Mouse (Mus musculus) erythroblast, embryonic 14.5 days (primary cell): ENCODE results near the gene Klhdc3. TPM values are rescaled to one million over a fixed set of nuclear protein-coding genes. Genes with fewer than 3 reads are reported as not detected.

Source experiments
- H3K27me3 ChIP-seq: 2 replicates; pipeline ENCODE4 v1.6.1; 2012; ENCODE audit warnings: inconsistent platforms; ENCODE audit not compliant: control insufficient read depth
- H3K36me3 ChIP-seq: 2 replicates; pipeline ENCODE4 v1.6.1; 2012; ENCODE audit warnings: mild to moderate bottlenecking, inconsistent platforms; ENCODE audit not compliant: control insufficient read depth
- H3K4me1 ChIP-seq: 2 replicates; pipeline ENCODE4 v1.6.1; 2012; ENCODE audit warnings: inconsistent platforms; ENCODE audit not compliant: control insufficient read depth
- H3K4me3 ChIP-seq: replicated peaks from 2 replicates; pipeline ENCODE3; 2012; ENCODE audit warnings: moderate library complexity, mild to moderate bottlenecking, inconsistent platforms
- H3K9me3 ChIP-seq: 2 replicates; pipeline ENCODE4 v1.6.1; 2012; ENCODE audit warnings: low read length, inconsistent platforms, mixed read lengths; ENCODE audit not compliant: control insufficient read depth
- GATA1 ChIP-seq: IDR thresholded peaks from 2 replicates; pipeline ENCODE4 v1.6.1; 2012; ENCODE audit warnings: low read length, inconsistent platforms, mixed read lengths
- TAL1 ChIP-seq: IDR thresholded peaks from 3 replicates; pipeline ENCODE4 v1.6.1; 2012; ENCODE audit warnings: low read length, inconsistent platforms, mixed read lengths
- polyA plus RNA-seq: library from polyadenylated mRNA; stranded (reverse); fragments of >175 nt; gene quantifications from 2 replicates; pipeline ENCODE4 v1.2.3, GENCODE M21; 2012

Klhdc3 gene
- polyA plus RNA-seq, 1 experiment = 23.8 TPM

- H3K27me3 ChIP-seq = peaks cover 4% of the 10 kb centered on the region; the same call in 1 of the 2 replicates
- H3K4me3 ChIP-seq = peak overlapping the region; percentile 92
- H3K36me3 ChIP-seq = peaks cover 19% of the 10 kb centered on the region
- peaks cover 61% of the 10 kb centered on the region for H3K4me1 ChIP-seq
- H3K9me3 ChIP-seq = peaks cover 2% of the 10 kb centered on the region; the same call in 1 of the 2 replicates
- no peak for TF ChIP-seq TAL1
- TF ChIP-seq GATA1 = no peak
Observed at GRCm38 (mm10) chr17:46703971-46704886, 23.5 kb upstream of the Klhdc3 start.

- Histone ChIP-seq H3K4me3 (no peak overlapping the region), H3K36me3 (peaks cover 34% of the 10 kb centered on the region), H3K27me3 (peaks cover 4% of the 10 kb centered on the region; the same call in 1 of the 2 replicates), H3K4me1 (peaks cover 68% of the 10 kb centered on the region), H3K9me3 (no peaks in the 10 kb centered on the region)
- TF ChIP-seq GATA1 (no peak), TAL1 (no peak)
Observed at GRCm38 (mm10) chr17:46702506-46702905, 21.8 kb upstream of the Klhdc3 start.

- TF ChIP-seq TAL1 (no peak), GATA1 (no peak)
Observed at GRCm38 (mm10) chr17:46702100-46702499, 21.4 kb upstream of the Klhdc3 start.

GRCm38 (mm10) chr17:46701489-46701888 lies 20.8 kb upstream of the Klhdc3 start:
- H3K4me1 ChIP-seq = peaks cover 66% of the 10 kb centered on the region
- peaks cover 34% of the 10 kb centered on the region for H3K36me3 ChIP-seq
- no peak for TF ChIP-seq TAL1
- TF ChIP-seq GATA1 = no peak

More at GRCm38 (mm10) chr17:46702100-46702499, 21.4 kb upstream of the Klhdc3 start:
- peaks cover 68% of the 10 kb centered on the region for H3K4me1 ChIP-seq
- no peaks in the 10 kb centered on the region for H3K9me3 ChIP-seq
- H3K36me3 ChIP-seq = peaks cover 34% of the 10 kb centered on the region
- H3K4me3 ChIP-seq = no peak overlapping the region
- H3K27me3 ChIP-seq = peaks cover 4% of the 10 kb centered on the region; the same call in 1 of the 2 replicates

GRCm38 (mm10) chr17:46699912-46700311 lies 19.2 kb upstream of the Klhdc3 start:
- peaks cover 53% of the 10 kb centered on the region for H3K4me1 ChIP-seq
- H3K27me3 ChIP-seq = no peaks in the 10 kb centered on the region
- TF ChIP-seq GATA1 = no peak
- no peaks in the 10 kb centered on the region for H3K9me3 ChIP-seq
- peaks cover 39% of the 10 kb centered on the region for H3K36me3 ChIP-seq
- H3K4me3 ChIP-seq = no peak overlapping the region

More at GRCm38 (mm10) chr17:46701489-46701888, 20.8 kb upstream of the Klhdc3 start:
- Histone ChIP-seq H3K4me3 (no peak overlapping the region), H3K9me3 (no peaks in the 10 kb centered on the region), H3K27me3 (no peaks in the 10 kb centered on the region)

GRCm38 (mm10) chr17:46699245-46699644 lies 18.5 kb upstream of the Klhdc3 start:
- Histone ChIP-seq H3K36me3 (peaks cover 39% of the 10 kb centered on the region), H3K4me3 (no peak overlapping the region)

GRCm38 (mm10) chr17:46698515-46698914 lies 17.8 kb upstream of the Klhdc3 start:
- Histone ChIP-seq H3K4me3 (no peak overlapping the region), H3K27me3 (no peaks in the 10 kb centered on the region), H3K36me3 (peaks cover 42% of the 10 kb centered on the region), H3K4me1 (peaks cover 42% of the 10 kb centered on the region), H3K9me3 (no peaks in the 10 kb centered on the region)
- no peak for TF ChIP-seq GATA1
- TF ChIP-seq TAL1 = no peak

More at GRCm38 (mm10) chr17:46699245-46699644, 18.5 kb upstream of the Klhdc3 start:
- no peak for TF ChIP-seq GATA1
- no peak for TF ChIP-seq TAL1
- no peaks in the 10 kb centered on the region for H3K27me3 ChIP-seq
- peaks cover 49% of the 10 kb centered on the region for H3K4me1 ChIP-seq
- H3K9me3 ChIP-seq = no peaks in the 10 kb centered on the region

- no peaks in the 10 kb centered on the region for H3K27me3 ChIP-seq
- H3K9me3 ChIP-seq = no peaks in the 10 kb centered on the region
- H3K4me1 ChIP-seq = peaks cover 26% of the 10 kb centered on the region
- H3K36me3 ChIP-seq = peaks cover 41% of the 10 kb centered on the region
- H3K4me3 ChIP-seq = no peak overlapping the region
- TF ChIP-seq TAL1 (no peak), GATA1 (no peak)
Observed at GRCm38 (mm10) chr17:46694517-46695063, 13.9 kb upstream of the Klhdc3 start.

GRCm38 (mm10) chr17:46691390-46691789 lies 10.7 kb upstream of the Klhdc3 start:
- Histone ChIP-seq H3K4me3 (no peak overlapping the region), H3K9me3 (no peaks in the 10 kb centered on the region), H3K4me1 (peaks cover 16% of the 10 kb centered on the region), H3K27me3 (no peaks in the 10 kb centered on the region), H3K36me3 (peaks cover 42% of the 10 kb centered on the region)
- TF ChIP-seq TAL1 (no peak), GATA1 (no peak)
